Mouse (Mus musculus) 416B (cell line): ENCODE data around the gene Emg1.

Source experiments
- DNase-seq: peaks from one replicate; pipeline ENCODE4 v3.0.0; 2011; ENCODE audit warnings: low read depth

Gene Emg1

DNA sequence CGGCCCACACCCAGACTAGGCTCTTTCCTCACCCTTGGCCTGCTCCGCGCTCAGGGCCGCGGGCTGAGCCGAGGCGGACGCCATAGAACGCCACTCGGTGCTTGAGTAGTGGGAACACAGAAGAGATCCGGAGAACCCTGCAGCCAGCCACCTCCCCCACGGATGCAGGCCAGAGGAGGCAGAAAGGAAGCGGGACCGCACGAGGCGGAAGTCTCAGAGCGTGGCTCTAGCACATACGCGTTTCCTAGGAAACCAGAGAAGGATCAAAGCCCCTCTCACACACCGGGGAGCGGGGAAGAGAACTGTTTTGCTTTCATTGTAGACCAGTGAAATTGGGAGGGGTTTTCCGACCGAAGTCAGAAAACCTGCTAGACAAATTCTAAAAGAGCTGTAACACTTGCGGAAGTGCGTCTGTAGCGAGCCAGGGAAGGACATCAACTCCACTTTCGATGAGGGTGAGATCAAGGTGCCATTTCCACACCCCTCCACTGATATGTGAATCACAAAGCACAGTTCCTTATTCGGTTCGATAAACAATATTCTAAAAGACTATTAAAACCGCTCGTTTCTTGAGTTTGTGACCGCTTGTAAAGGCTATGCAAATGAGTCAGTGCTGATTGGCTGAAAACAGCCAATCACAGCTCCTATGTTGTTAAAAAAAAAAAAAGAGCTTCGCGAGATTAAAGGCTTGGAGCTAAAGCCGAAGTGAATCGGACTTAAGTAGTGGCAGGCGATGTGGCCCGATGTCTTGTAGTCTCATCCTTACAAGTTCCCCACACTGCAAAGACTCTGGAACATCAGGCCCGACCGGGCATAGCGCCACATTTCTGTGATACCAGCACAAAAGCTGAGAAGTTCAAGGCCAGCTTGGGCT is 29.1 kb upstream of the Emg1 start, which contains the start of gene Grcc10:
Grcc10 (minus strand) TSS at position 487 of the 874 bp plus-strand sequence.
- DNase-seq, result peak; percentile 99

- DNase-seq, result peak; percentile 86
Observed at GRCm38 (mm10) chr6:124740211-124740887, 28.4 kb upstream of the Emg1 start.

- no peak for DNase-seq
Observed at GRCm38 (mm10) chr6:124739231-124739796, 27.3 kb upstream of the Emg1 start.

DNA sequence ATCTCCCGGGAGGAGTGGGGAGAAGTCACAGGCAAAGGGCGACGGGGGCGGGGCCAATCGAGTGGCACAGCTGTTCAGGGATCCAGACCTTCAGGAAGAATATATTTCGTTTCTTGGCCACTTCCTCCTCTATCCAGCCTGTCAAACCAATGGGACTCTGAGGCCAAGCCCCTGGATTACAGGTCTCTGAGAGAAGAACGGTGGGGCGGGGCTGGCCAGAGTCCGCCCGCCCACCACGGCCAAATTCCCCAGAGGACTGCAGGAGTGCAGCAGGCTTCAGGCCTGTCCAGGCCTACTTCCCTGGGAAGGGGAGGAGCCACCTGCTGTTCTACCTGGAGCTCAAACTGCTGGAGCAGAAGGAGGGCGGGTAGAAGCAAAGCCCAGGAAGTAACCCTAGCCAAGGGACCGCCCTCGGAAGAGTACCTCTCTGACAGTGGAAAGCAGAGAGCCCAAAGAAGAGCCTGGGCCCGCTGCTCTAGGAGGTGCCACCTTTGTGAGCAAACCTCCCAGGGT is 26.6 kb upstream of the Emg1 start, which contains the start of gene Ptpn6:
Ptpn6 (minus strand) TSS at position 204 of the 513 bp plus-strand sequence.
- DNase-seq, result peak; percentile 84

DNA sequence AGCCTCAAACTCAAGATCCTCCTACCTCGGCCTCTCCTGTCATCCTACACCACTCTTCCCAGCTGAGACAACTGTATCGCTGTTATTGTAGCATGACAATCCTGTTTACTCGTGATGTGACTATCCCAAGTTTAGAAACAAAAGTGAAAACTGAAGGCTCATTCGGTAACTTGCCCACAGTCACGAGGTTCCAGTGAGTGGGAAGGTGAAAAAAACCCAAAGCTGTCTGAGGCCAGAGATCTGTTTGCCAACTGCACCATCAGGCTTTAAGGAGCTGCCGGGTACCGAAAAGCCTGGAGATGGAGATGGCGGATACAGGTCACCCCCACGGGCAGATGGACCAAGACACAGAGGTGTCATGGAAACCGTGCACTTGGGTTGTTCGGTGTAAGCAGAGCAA is 25.1 kb upstream of the Emg1 start:
- no peak for DNase-seq

DNA sequence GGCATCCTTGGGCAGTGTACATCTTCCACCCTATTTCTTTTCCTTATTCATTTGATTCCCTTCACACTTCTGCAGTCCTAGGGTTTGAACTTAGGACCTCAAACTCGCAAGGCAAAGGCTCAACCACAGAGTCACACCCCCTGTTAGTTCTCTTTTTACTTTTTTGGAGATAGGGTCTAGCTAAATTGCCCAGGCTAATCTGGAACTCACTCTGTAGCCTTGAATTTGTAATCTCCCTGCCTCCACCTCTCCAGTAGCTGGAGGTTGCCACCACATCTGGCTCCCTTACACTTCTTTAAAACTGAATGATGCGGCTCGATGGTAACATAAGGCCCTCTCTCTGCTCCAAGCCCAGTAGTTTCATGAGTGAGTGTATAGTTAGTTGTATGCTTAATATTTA is 22.4 kb upstream of the Emg1 start:
- no peak for DNase-seq

GRCm38 (mm10) chr6:124732476-124733370 is 20.7 kb upstream of the Emg1 start:
- peak; percentile 92 for DNase-seq

DNA sequence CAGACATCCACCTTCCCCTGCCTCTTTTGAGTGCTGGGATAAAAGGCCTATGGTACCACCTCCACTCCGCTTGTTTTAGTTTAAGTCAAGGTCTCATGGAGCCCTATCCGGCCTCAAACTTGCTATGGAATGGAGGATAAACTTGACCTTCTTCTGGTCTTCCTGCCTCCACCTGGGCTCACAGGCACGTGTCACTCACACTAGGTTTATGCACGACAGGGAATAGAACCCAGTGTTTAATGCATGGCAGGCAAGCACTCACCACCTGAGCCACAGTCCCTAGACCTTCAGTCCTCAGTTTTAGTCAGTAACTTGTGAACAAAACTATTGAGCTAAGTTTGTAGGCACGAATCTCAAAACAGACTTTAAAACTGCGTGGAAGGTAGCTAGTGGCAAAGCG is 19.1 kb upstream of the Emg1 start:
- no peak for DNase-seq

- peak; percentile 97 for DNase-seq
Observed at GRCm38 (mm10) chr6:124729850-124730705, 18.1 kb upstream of the Emg1 start.

- DNase-seq, result no peak
Observed at GRCm38 (mm10) chr6:124728621-124729020, 16.6 kb upstream of the Emg1 start.

- no peak for DNase-seq
Observed at GRCm38 (mm10) chr6:124724472-124724871, 12.5 kb upstream of the Emg1 start.

GRCm38 (mm10) chr6:124723541-124723940 is 11.6 kb upstream of the Emg1 start:
- DNase-seq, result peak; percentile 54

DNA sequence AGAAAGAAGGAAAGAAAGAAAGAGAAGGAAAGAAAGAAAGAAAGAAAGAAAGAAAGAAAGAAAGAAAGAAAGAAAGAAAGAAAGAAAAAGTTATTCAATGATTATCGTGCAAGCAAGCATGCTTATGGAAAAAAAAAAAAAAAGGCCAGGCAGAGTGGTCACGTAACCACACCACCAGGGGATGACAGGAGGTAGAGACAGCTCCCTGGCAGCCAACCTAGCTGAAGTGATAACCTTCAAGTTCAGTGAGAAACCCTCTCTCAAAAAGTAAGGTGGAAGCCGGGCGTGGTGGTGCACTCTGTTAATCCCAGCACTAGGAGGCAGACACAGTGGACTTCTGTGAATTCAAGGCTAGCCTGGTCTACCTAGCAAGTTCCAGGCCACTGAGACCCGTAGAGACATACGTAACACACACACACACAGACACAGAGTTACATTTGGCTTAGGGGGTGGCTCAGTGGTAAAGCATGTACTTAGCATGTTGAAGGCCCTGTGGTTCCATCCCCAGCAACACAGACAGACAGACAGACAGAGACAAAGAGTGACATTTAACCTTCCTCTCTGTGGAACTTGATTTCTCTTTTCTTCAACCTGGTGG is 11.0 kb upstream of the Emg1 start:
- DNase-seq, result no peak

GRCm38 (mm10) chr6:124720904-124721303 is 8.9 kb upstream of the Emg1 start:
- DNase-seq, result no peak

- DNase-seq, result no peak
Observed at GRCm38 (mm10) chr6:124719354-124719978, 7.5 kb upstream of the Emg1 start.

- DNase-seq, result no peak
Observed at GRCm38 (mm10) chr6:124718703-124719102, 6.7 kb upstream of the Emg1 start.

GRCm38 (mm10) chr6:124717968-124718367 is 6.0 kb upstream of the Emg1 start:
- DNase-seq, result no peak

GRCm38 (mm10) chr6:124716864-124717490 is 5.0 kb upstream of the Emg1 start:
- DNase-seq, result peak; percentile 77

- no peak for DNase-seq
Observed at GRCm38 (mm10) chr6:124712918-124713317, 940 bp upstream of the Emg1 start.
